Mouse (Mus musculus) left cerebral cortex, postnatal 25 days (tissue): ENCODE measurements around the gene Mrgprb4. TPM values are rescaled to one million over a fixed set of nuclear protein-coding genes. Genes with fewer than 3 reads are reported as not detected.

Experiments used
- DNase-seq, 2 experiments: peaks; one replicate each; pipeline ENCODE4 v3.0.0; 2022; ENCODE audit warnings: low spot score in 2 of 2, mixed read lengths in 1 of 2
- intact Hi-C: fragments of 180-260 bp; cut with DNase I; formaldehyde crosslinking; loops from one replicate; pipeline ENCODE4 v1.15.1; 2025
- total RNA-seq, 2 experiments: library from RNA; stranded (reverse); gene quantifications; 2 replicates each; pipeline ENCODE4 v1.2.3; 2021

Mrgprb4 gene
- not detected for total RNA-seq

- DNase-seq: no peak
- intact Hi-C loops: no loop called here
Measured at GRCm38 (mm10) chr7:48199188-48199587, at the start of gene Mrgprb4. Gene Mrgprb4, minus strand, starts transcription at chr7:48199288.

DNA sequence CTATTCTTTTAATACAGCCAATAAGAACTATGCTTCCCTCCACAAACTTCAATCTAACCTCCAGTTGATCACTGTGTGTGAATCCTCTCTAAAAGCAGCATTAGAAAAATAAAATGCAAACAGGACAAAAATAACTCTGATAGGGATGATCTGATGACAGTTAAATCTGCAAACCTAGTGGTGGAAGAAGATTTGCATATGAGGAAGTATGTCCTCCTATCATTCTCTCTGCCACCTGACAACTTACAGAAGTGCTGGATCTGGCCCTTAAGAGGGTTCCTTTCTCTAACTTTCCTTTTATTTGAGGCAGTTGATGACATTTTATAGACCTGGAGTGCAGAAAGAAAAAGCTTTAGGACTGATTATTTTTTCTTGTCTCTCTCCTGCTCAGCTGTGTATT, 27.0 kb upstream of the Mrgprb4 start:
- intact Hi-C loops: no loop called here
- no peak for DNase-seq

GRCm38 (mm10) chr7:48225065-48225464, 26.0 kb upstream of the Mrgprb4 start:
- intact Hi-C loops: no loop called here
- DNase-seq: no peak

GRCm38 (mm10) chr7:48168919-48169318, 30.2 kb downstream of the Mrgprb4 start, which contains the start of gene Mrgprb5:
Gene Mrgprb5, minus strand, starts transcription at chr7:48169019.
- no peak for DNase-seq
- intact Hi-C loops: no loop called here

GRCm38 (mm10) chr7:48167471-48167870, 31.6 kb downstream of the Mrgprb4 start:
- intact Hi-C loops: no loop called here

More at GRCm38 (mm10) chr7:48167471-48167870, 31.6 kb downstream of the Mrgprb4 start:
- no peak for DNase-seq

Other genes starting within 250 kb of the Mrgprb4 start
- not detected for gene Mrgpra4, start 217.2 kb downstream of the Mrgprb4 start, total RNA-seq
- not detected for gene Mrgprx1, start 171.7 kb downstream of the Mrgprb4 start, total RNA-seq
- gene Mrgprb5, start 30.3 kb downstream of the Mrgprb4 start, total RNA-seq: not detected
- gene Mrgprb8, start 189.2 kb upstream of the Mrgprb4 start, total RNA-seq: not detected